Mouse (Mus musculus) retina, adult 2 months (tissue): Measurements from ENCODE around the gene Ice2.
A peak's percentile ranks its signal among the peaks of the same experiment; 100 is the strongest.

Experiments
- DNase-seq: peaks from one replicate; pipeline ENCODE4 v3.0.0-alpha.2; 2012; ENCODE audit warnings: low read depth, low spot score

Ice2 gene

GRCm38 (mm10) chr9:69397760-69398452 is at the start of gene Ice2:
TSS of gene Ice2 (plus strand) at chr9:69397906.
- peak; percentile 66 for DNase-seq

DNA sequence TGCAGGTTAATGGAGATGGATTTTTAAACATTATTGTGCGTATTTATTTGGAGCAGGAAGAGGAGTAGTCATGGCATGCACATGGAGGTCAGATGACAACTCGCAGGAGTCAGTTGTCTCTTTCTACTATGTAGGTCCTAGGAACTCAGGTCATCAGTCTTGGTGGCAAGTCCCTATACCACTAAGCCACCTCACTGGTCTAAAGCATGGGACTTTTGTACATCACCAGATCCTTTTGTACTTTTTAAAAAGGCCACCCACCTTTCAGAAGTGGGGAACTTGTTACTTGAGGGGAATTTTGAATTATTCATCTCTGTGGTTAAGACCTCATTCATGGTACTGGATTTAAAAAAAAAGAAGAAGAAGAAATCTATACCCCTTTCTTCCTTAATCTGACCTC is 48.2 kb upstream of the Ice2 start:
- DNase-seq, result no peak

GRCm38 (mm10) chr9:69354228-69354627 is 43.5 kb upstream of the Ice2 start:
- DNase-seq, result no peak

DNA sequence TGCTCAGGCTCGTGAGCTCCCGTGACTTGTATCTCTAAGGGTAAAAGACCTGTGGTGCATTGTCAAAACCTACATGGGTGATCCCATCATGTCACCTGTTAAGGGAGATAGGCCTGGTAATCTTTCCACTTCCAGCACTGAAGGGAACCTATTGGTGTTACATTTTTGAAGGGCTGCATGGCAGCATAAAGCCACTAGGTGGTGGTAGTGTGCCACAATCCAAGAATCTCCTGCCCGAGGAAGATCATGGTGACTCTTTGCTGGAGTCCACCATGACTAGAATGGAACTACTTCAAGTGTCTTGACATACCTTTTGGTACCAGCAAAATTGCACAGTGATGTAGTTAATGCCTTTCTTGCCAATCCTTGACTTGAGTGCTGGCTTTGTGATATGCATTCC is 39.9 kb upstream of the Ice2 start:
- no peak for DNase-seq

DNA sequence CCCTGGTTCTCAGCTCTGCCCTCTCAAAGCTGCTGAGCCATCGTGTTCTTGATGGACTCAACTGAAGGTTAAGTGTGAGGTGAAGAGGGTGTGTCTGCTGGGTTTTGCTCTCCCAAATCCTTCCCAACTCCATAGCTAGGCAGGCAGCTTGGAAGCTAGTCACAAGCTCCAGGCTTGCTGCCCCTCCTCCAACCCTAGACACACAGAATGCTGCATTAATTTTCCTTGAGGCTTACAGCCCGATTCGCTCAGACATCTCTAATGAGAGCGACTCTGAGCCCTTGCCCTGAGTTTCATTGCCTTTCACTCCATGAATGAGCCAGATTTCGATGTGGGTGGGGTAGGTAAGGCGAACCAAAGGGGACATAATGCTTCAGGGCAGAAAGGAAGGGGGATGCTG is 38.9 kb upstream of the Ice2 start:
- DNase-seq, result no peak

DNA sequence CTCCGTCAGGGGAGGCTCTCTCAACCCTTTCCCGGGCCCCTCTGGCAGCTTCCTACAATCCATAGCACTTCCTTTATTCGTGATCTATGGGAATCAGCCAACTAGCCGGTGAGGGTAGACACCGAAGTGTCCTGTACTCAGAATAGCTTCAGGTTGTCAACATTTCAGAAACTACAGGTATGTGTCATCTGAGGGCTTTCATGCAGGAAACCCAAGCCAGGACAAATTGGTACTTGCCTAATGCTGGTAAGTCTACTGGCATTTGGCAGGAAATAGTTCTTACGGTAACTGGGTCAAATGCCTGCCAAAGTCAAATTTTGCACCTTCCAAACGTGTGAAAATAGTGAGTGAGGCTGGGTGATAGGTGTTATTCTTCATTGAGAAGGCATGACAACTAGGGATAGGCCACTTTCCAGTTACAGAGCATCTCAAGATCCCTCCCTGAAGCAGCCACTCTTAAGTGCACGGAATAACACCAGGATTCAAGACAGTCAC is 35.7 kb upstream of the Ice2 start:
- DNase-seq, result no peak

DNA sequence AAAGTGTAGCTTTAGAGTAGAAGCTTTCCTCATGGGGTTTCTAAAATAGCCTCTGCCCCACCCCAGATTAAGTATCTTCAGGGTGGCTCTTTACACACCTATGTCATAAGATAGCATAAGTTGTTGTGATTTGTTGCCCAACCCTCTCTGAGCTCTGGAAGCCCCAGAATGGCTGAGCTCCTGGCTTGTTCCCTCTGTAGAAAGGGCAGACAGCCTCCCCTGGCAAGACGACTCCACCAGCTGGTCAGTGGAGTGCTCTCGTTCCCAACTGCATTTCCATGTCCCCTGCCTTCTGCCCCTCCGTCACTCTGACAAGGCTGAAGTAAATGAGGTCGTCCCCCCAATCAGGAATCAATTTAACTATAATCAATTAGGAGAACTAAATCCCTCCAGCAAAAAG is 34.9 kb upstream of the Ice2 start:
- DNase-seq, result no peak

GRCm38 (mm10) chr9:69364117-69364516 is 33.6 kb upstream of the Ice2 start:
- no peak for DNase-seq

DNA sequence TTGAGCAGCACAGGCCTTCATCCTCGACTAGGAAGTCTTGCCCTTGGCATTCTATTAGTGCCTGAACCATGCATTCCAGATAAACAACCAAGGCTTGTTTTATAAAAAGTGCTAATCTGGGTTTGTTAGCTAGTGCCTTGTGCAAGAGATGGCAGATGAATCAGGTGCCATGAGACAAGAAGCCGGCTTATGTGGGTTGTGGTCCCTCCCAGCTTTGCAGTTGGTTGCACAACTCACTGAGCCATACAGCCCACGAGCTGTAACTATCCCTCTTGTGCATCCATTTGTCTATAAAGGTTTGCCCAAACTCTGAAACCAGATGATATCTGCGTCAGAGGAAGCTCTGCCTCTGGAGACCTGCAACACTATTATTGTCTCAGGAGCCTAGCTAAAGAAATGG is 30.7 kb upstream of the Ice2 start:
- DNase-seq, result no peak

DNA sequence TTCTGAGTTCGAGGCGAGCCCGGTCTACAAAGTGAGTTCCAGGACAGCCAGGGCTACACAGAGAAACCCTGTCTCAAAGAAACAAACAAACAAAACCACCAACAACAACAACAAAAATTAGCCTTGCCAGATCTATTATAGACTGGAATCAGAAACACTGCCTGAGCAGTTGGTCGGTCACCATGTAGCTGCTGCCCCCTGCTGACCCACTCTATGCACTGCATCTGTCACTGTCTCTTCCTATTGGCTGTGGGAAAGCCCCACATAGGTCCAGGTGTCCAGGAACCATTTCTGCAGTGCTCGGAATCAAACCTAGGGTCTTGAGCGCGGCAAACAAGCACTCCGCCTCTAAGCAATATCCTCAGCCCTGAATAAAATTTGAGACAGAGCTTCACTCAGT is 29.6 kb upstream of the Ice2 start:
- no peak for DNase-seq

GRCm38 (mm10) chr9:69371046-69371724 is 26.5 kb upstream of the Ice2 start:
- DNase-seq, result no peak

DNA sequence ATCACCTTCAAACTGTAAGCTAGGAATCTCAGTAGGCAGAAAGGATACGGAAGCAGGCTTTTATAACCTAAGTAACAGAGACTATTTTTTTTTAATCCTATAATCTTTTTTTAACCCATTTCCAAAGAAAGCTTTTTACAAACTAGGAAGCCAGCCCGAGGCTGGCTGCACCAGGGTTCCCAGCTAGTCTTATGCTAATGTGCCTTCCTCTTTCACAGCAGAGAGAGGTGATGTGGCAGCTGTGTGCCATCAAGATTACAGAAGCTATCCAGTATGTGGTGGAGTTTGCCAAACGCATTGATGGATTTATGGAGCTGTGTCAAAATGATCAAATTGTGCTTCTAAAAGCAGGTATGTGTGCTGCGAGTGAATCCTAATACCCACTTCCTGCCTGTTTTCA is 24.8 kb upstream of the Ice2 start:
- DNase-seq, result no peak

GRCm38 (mm10) chr9:69376982-69377653 is 20.6 kb upstream of the Ice2 start:
- no peak for DNase-seq

DNA sequence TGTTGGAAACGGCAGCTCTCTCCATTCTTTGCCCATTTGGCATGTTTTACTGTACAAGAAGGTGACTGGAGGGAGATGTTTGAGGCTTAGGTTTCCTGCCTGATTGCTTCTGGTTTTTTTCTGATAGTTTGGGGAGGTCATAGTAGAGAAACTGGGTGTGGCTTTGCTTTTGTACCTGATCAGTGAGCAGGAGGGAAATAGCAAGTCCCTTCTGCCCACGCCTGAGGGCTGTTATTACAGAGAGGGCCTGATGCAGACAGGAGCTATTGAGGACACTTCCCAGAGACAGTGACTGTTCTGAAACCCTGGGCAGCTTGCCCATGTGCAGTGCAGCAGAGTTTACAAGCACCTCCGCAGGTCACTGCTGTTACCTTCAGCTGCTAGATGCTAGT is 20.1 kb upstream of the Ice2 start:
- no peak for DNase-seq

- no peak for DNase-seq
These were observed 17.2 kb upstream of the Ice2 start for GRCm38 (mm10) chr9:69380546-69380945.

DNA sequence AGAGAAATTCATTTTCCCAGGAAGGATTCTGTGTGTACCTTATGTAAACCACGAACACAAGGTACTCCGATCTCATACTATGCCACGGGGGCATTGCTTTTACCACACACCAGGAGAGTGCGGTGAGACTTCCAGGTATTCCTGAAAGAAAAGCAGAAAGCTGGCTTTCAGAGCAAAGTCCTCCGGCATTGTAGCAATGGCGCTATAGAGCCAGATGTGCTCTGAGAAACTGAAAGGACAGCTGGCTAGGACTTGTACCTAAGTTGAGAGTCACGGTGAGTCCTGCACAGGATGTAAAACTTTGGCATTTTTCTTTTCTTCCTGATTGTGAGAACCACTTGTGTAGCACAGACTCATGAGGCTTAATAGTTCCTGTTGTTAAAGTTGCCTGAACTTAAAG is 16.0 kb upstream of the Ice2 start:
- DNase-seq, result no peak

DNA sequence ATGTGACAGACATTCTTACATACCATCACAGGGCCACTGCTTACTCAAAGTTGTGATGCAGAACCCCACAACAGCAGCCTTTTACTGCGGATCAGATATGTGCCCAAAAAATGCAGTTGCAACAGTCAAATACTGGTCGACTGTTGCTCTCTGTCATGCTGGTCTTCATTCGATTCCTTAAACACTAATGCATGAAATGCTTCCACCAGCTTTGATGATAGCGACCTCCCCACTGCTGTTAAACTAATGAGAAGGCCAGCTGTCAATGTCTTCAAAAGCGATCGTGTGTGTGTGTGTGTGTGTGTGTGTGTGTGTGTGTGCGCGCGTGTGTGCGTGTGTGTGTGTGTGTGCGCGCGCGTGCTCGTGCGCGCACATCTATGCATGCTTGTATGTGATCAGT is 13.2 kb upstream of the Ice2 start:
- DNase-seq, result no peak

DNA sequence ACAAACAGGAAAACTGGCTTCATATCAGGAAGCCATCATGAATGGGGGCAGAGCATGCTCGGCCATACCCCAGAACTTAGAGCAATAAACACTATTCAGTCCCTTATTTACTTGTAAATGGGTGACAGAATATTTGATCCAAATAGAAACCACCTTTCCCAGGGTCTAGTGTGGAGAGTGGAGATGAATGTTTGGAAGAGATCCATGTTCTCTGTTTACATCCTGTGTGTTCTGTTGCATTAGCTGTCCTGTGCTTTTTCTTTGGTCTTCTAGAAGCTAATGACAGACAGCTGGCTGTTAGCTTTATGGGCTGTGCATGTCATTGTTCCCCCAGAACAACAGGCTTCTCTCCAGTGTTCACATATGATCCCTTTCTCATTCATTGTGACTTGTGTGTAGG is 12.8 kb upstream of the Ice2 start:
- no peak for DNase-seq

GRCm38 (mm10) chr9:69387296-69387695 is 10.4 kb upstream of the Ice2 start:
- DNase-seq, result no peak

DNA sequence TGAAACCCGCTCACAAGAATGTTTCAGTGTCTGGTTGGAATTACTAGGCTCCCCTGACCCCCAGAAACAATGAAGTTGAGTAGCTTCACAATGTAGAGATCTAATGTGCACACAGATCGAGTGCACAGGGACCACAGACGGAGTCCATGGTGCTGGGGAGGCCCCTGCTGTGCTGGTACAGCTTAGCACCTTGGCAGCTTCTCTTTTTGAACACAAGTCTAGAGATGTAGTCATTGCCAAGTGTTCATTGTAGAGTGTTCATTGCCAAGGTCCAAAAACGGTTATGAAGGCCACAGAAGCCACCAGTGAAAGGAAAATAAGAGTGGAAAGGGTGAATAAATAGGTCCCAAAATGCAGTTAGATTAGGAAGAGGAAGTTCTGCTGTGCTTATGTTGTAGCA is 7.1 kb upstream of the Ice2 start:
- DNase-seq, result no peak

GRCm38 (mm10) chr9:69394234-69394633 is 3.5 kb upstream of the Ice2 start:
- DNase-seq, result no peak

GRCm38 (mm10) chr9:69397432-69397759 is 310 bp upstream of the Ice2 start:
- DNase-seq, result no peak

DNA sequence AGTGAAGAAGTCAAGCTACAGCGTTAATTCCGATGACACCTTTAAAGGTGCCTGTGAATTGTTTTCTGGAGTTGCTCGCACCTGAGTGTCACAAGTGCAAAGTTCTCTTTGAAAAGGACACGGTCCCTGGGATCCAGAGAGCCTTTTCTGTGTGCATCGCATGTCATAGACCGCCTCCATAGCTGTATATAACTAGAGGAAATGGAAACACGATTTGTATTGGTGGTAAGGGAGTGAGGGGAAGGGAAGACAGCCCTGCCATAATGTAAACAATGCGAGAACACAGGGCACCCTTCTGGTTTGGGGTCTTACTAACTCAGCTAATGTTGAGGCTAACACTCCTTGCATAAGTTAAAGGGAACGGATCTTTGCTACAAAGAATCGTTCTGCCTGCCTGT is 746 bp downstream of the Ice2 start:
- DNase-seq, result no peak
